Mouse (Mus musculus) embryo, embryonic 10.5 days (tissue): Measurements from ENCODE around the gene Tmco4.
"Not testable (repeated sequence)": the region's sequence is repeated elsewhere in the genome, so short reads cannot be mapped to it uniquely, and the experiment has no call there.

Source experiments
- DNase-seq: peaks from one replicate; pipeline ENCODE4 v3.0.0-alpha.2; 2015; ENCODE audit warnings: low spot score

Gene Tmco4

GRCm38 (mm10) chr4:138973719-138974115 lies 1.0 kb downstream of the Tmco4 start:
- no peak for DNase-seq

GRCm38 (mm10) chr4:138974540-138974939 lies 1.9 kb downstream of the Tmco4 start:
- DNase-seq: not testable (repeated sequence)

GRCm38 (mm10) chr4:138975194-138975593 lies 2.5 kb downstream of the Tmco4 start:
- DNase-seq: no peak

GRCm38 (mm10) chr4:138976046-138976445 lies 3.4 kb downstream of the Tmco4 start:
- no peak for DNase-seq

- DNase-seq: no peak
These were observed 7.3 kb downstream of the Tmco4 start for GRCm38 (mm10) chr4:138980021-138980420.

- peak; percentile 72 for DNase-seq
These were observed 8.2 kb downstream of the Tmco4 start for GRCm38 (mm10) chr4:138980771-138981420.

- no peak for DNase-seq
These were observed 10.7 kb downstream of the Tmco4 start for GRCm38 (mm10) chr4:138983422-138983821.

- DNase-seq: no peak
These were observed 12.1 kb downstream of the Tmco4 start for GRCm38 (mm10) chr4:138984744-138985143.

- DNase-seq: no peak
These were observed 13.6 kb downstream of the Tmco4 start for GRCm38 (mm10) chr4:138986280-138986679.

GRCm38 (mm10) chr4:138994389-138994788 lies 21.7 kb downstream of the Tmco4 start:
- DNase-seq: no peak

GRCm38 (mm10) chr4:138996410-138996809 lies 23.7 kb downstream of the Tmco4 start:
- DNase-seq: no peak

GRCm38 (mm10) chr4:138997121-138997520 lies 24.4 kb downstream of the Tmco4 start:
- DNase-seq: no peak

- no peak for DNase-seq
These were observed 25.9 kb downstream of the Tmco4 start for GRCm38 (mm10) chr4:138998611-138999010.

- no peak for DNase-seq
These were observed 28.3 kb downstream of the Tmco4 start for GRCm38 (mm10) chr4:139001026-139001425.

GRCm38 (mm10) chr4:139001433-139001832 lies 28.7 kb downstream of the Tmco4 start:
- peak; percentile 32 for DNase-seq

- DNase-seq: no peak
These were observed 31.4 kb downstream of the Tmco4 start for GRCm38 (mm10) chr4:139004067-139004466.

- DNase-seq: no peak
These were observed 32.5 kb downstream of the Tmco4 start for GRCm38 (mm10) chr4:139005214-139005613.

GRCm38 (mm10) chr4:139007353-139007752 lies 34.7 kb downstream of the Tmco4 start:
- no peak for DNase-seq

- peak; percentile 22 for DNase-seq
These were observed 35.4 kb downstream of the Tmco4 start for GRCm38 (mm10) chr4:139007981-139008536.

GRCm38 (mm10) chr4:139011201-139011702 lies 38.6 kb downstream of the Tmco4 start:
- no peak for DNase-seq

- DNase-seq: no peak
These were observed 40.6 kb downstream of the Tmco4 start for GRCm38 (mm10) chr4:139013281-139013680.

- DNase-seq: no peak
These were observed 42.1 kb downstream of the Tmco4 start for GRCm38 (mm10) chr4:139014793-139015192.

- no peak for DNase-seq
These were observed 45.7 kb downstream of the Tmco4 start for GRCm38 (mm10) chr4:139018388-139018787.

GRCm38 (mm10) chr4:139018976-139019375 lies 46.3 kb downstream of the Tmco4 start:
- no peak for DNase-seq
